Comparison of ENCODE assay signal across 8 mouse cellular contexts in genomic region chr9:107541474-107542351, GRCm38 (mm10). TPM values are rescaled to one million over a fixed set of nuclear protein-coding genes. Genes with fewer than 3 reads are reported as not detected.
A peak's percentile ranks its signal among the peaks of the same experiment; 100 is the strongest.
DNase-seq lines count a peak whose midpoint lies in the region; ATAC-seq lines count a peak whose summit lies in the region.

Gene Cyb561d2 (minus strand): TSS chr9:107542193.
Gene Nprl2 (plus strand): TSS chr9:107542226.

- peak; percentile 74 for ATAC-seq in embryonic facial prominence, embryonic 13.5 days (ENCODE audit: insufficient number of reproducible peaks, insufficient read depth, low FRiP score, low TSS enrichment, low read depth)
- peak; percentile 87 for ATAC-seq in limb, embryonic 13.5 days (ENCODE audit: low FRiP score, low read depth)
- peak; percentile 84 for ATAC-seq in midbrain, embryonic 16.5 days

- H3K36me3 ChIP-seq in embryonic facial prominence, embryonic 13.5 days, result peaks cover 56% of the 10 kb centered on the region
- peaks cover 58% of the 10 kb centered on the region for H3K36me3 ChIP-seq in limb, embryonic 13.5 days
- peaks cover 34% of the 10 kb centered on the region for H3K36me3 ChIP-seq in midbrain, embryonic 16.5 days (ENCODE audit: control insufficient read depth, insufficient read depth, low read length)

- H3K4me3 ChIP-seq in embryonic facial prominence, embryonic 13.5 days, result peak within 1 kb of the TSS; percentile 69
- H3K4me3 ChIP-seq in limb, embryonic 13.5 days, result peak within 1 kb of the TSS; percentile 63
- H3K4me3 ChIP-seq in midbrain, embryonic 16.5 days (ENCODE audit: low read depth, low read length), result peak within 1 kb of the TSS; percentile 69

- H3K9me3 ChIP-seq in embryonic facial prominence, embryonic 13.5 days, result no peaks in the 10 kb centered on the region
- H3K9me3 ChIP-seq in limb, embryonic 13.5 days, result no peaks in the 10 kb centered on the region
- no peaks in the 10 kb centered on the region for H3K9me3 ChIP-seq in midbrain, embryonic 16.5 days (replicated peaks; ENCODE audit: control insufficient read depth, low read length, poor library complexity, severe bottlenecking)

- H3K27me3 ChIP-seq in embryonic facial prominence, embryonic 13.5 days, result no peaks in the 10 kb centered on the region
- H3K27me3 ChIP-seq in limb, embryonic 13.5 days, result no peaks in the 10 kb centered on the region
- H3K27me3 ChIP-seq in midbrain, embryonic 16.5 days (ENCODE audit: control insufficient read depth, insufficient read depth, low read depth, low read length), result no peaks in the 10 kb centered on the region

- H3K4me1 ChIP-seq in embryonic facial prominence, embryonic 13.5 days, result peaks cover 45% of the 10 kb centered on the region
- peaks cover 42% of the 10 kb centered on the region for H3K4me1 ChIP-seq in limb, embryonic 13.5 days
- H3K4me1 ChIP-seq in midbrain, embryonic 16.5 days (ENCODE audit: control insufficient read depth, insufficient read depth, low read length), result peaks cover 33% of the 10 kb centered on the region

- H3K27ac ChIP-seq in embryonic facial prominence, embryonic 13.5 days, result peak within 1 kb of the TSS; percentile 39; the same call in 1 of the 2 replicates
- 0 out of 2 replicates have a peak within 1 kb of the TSS, but pooled peaks have one; percentile 17 for H3K27ac ChIP-seq in limb, embryonic 13.5 days
- H3K27ac ChIP-seq in midbrain, embryonic 16.5 days (ENCODE audit: low read length), result peak within 1 kb of the TSS; percentile 73

- peak within 1 kb of the TSS; percentile 79 for H3K4me2 ChIP-seq in embryonic facial prominence, embryonic 13.5 days
- peak within 1 kb of the TSS; percentile 96 for H3K4me2 ChIP-seq in limb, embryonic 13.5 days (replicated peaks)
- H3K4me2 ChIP-seq in midbrain, embryonic 16.5 days (ENCODE audit: low read length), result peak within 1 kb of the TSS; percentile 97

- WGBS in embryonic facial prominence, embryonic 13.5 days, result under 1% methylated on average over 46 of the region's 46 CpGs
- WGBS in limb, embryonic 13.5 days, result under 1% methylated on average over 46 of the region's 46 CpGs
- WGBS in midbrain, embryonic 16.5 days, result under 1% methylated on average over 46 of the region's 46 CpGs

- H3K9ac ChIP-seq in embryonic facial prominence, embryonic 13.5 days, result peak within 1 kb of the TSS; percentile 76
- H3K9ac ChIP-seq in limb, embryonic 13.5 days, result peak within 1 kb of the TSS; percentile 73
- H3K9ac ChIP-seq in midbrain, embryonic 16.5 days (ENCODE audit: low read depth, low read length), result peak within 1 kb of the TSS; percentile 74

- DNase-seq in 3134 (ENCODE audit: extremely low read depth, insufficient read length, low spot score), result peak; percentile 97
- DNase-seq in adrenal gland, postnatal 36 days, result peak; percentile 96
- DNase-seq in heart, adult 18-20 months, result peak; percentile 96 to 97
- DNase-seq in kidney, adult 8-10 months, result peak; percentile 95
- peak; percentile 81 to 89 for DNase-seq in spleen, postnatal 10 days (ENCODE audit: low spot score in 2 of 2)

RNA-seq across cellular contexts. Expression of gene Cyb561d2, which starts in this region (rescaled TPM):
- total RNA-seq in adrenal gland, postnatal 36 days (2021), result 10 to 100 TPM; 16.7 to 27.4 TPM
- polyA plus RNA-seq in embryonic facial prominence, embryonic 13.5 days (2015; fragmentation: Nextera tagmentation; extraction: Ambion mirVana), result 21.8 and 26.1 TPM in 2 replicates
- 1 to 10 TPM; 4.2 to 4.6 TPM for total RNA-seq in heart, adult 18-20 months (2021)
- 21.1 and 21.2 TPM in 2 replicates for polyA plus RNA-seq in limb, embryonic 13.5 days (2015; fragmentation: Nextera tagmentation; extraction: Ambion mirVana)
- 44.4 and 50.7 TPM in 2 replicates for polyA plus RNA-seq in midbrain, embryonic 16.5 days (2015; fragmentation: Nextera tagmentation; extraction: Ambion mirVana)

RNA-seq across cellular contexts. Expression of gene Nprl2, which starts in this region (rescaled TPM):
- total RNA-seq in adrenal gland, postnatal 36 days (2021), result 10 to 100 TPM; 27.9 to 29.2 TPM
- 44.3 and 47.2 TPM in 2 replicates for polyA plus RNA-seq in embryonic facial prominence, embryonic 13.5 days (2015; fragmentation: Nextera tagmentation; extraction: Ambion mirVana)
- total RNA-seq in heart, adult 18-20 months (2021), result 10 to 100 TPM; 20.4 to 21.0 TPM
- polyA plus RNA-seq in limb, embryonic 13.5 days (2015; fragmentation: Nextera tagmentation; extraction: Ambion mirVana), result 41.8 and 44.2 TPM in 2 replicates
- polyA plus RNA-seq in midbrain, embryonic 16.5 days (2015; fragmentation: Nextera tagmentation; extraction: Ambion mirVana), result 76.2 and 82.2 TPM in 2 replicates

Comparison
In these comparisons a context has a peak if more than half of its experiments do, and no peak if none do; other contexts are left out.
1. Peak in every context shown above with its lines: DNase-seq, ATAC-seq, H3K4me3 ChIP-seq and H3K27ac ChIP-seq.
2. H3K27ac ChIP-seq: peak in every context shown above with its lines; median percentile 73 in midbrain, embryonic 16.5 days; 39 in embryonic facial prominence, embryonic 13.5 days; 17 in limb, embryonic 13.5 days.